Mouse (Mus musculus) mature B cell (primary cell): ENCODE results near the gene Gm21836.
"Not testable (repeated sequence)": the region's sequence is repeated elsewhere in the genome, so short reads cannot be mapped to it uniquely, and the experiment has no call there.

Source experiments
- in situ Hi-C: fragments of 300-500 bp; cut with MboI; formaldehyde crosslinking; loops from 2 replicates; pipeline ENCODE4 v1.14.3; 2019

Gene Gm21836

DNA sequence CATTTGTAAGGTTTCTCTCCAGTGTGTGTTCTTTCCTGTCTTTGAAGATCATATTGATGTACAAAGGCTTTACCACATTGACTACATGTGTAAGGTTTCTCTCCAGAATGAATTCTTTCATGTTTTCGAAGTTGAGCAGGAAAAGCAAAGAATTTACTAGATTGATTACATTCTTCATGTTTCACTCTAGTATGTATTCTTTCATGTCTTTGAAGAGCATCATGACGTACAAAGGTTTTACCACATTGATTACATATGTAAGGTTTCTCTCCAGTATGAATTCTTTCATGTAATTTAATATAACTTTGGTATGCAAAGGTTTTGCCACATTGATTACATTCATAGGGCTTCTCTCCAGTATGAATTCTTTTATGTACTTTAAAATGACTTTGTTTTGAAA is at the start of gene Gm21836:
Gene Gm21836 (minus strand): TSS at position 101 of the 400 bp plus-strand sequence.
- in situ Hi-C loops = not testable (repeated sequence)

DNA sequence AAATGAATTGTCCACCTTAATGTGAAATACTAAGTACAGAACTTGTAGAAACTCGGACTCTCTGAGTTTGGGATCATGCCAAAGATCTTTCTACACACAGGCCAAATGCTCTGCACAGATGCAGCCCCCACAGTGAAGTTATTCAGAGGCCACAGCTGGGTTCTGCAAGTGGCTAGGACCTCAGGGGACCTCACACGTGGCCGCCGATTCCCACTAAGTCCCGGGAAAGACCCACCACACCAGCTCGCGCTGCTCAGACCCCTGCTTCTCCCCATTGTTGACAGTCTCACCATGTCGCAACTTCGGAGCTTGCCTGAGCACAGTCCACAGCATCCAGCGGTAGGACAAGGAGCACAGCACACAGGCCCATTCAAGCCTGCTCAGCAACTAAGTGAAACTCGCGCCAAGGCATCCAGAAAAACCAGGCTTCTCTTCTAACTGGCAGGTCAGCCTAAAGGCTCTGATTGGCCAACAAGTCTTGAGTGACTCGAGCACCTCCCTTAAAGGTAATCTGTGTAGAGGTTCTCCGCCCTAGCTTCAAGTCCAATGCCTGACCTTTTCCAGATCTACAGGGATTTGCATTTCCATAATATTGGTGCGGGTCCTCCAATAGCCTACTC is 13.1 kb downstream of the Gm21836 start:
- in situ Hi-C loops = not testable (repeated sequence)

DNA sequence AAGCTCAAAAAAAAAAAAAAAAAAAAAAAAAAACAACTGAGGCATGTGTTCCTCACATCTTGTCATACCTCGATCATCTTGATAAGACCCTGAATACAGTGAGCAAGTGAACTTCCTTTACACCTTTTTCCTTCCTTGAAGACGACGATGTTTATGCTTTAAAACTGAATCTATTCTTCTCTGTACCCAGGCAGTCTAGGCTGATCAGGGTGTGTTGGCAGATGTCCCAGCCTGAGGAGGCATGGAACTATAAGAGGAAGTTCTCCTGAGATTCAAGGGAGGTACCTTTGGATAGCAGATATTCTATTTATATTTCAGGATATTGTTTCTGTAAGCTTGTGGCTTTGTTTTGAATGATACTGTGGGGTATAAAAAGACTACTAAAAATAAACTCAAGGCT is 15.5 kb downstream of the Gm21836 start:
- in situ Hi-C loops = no loop called here

DNA sequence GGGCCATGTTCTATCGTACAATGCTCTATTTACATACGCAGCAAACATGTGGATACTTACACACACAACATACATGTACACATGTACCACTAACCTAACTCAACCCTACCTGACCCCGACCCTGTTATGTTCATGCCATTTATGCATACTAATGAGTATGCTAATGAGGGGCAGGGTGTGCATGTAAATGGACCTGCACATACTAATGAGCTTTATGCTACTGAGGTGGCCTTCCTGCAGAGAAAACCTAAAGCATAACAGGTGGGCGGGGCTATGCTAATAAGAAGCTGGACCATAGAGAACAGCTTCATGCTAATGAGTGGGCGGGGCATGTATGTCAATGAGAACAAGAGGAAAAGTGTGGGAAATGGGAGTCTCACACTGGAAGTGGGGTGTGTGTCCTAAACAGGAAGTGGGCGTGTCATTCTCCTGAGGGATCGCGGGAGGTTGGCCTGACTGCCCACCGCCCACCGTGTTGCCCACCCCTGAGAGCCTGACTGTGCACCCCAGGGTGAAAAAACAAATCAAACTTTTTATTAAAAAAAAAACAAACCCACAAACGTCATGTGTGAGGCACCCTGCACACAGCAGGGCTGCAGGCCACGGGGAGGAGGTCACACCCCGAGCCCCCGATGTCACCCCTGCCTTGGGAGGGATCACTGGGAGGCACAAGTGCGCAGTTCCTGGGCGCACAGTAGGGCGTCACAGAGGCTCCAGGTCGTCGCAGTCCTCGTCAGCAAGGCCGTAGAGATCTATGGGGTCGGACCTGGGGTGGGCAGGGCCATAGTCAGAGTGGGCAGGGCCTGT is 17.3 kb downstream of the Gm21836 start, which contains the start of gene Ppp2r3d:
Gene Ppp2r3d (minus strand): TSS at position 803 of the 807 bp plus-strand sequence.
- in situ Hi-C loops = no loop called here

DNA sequence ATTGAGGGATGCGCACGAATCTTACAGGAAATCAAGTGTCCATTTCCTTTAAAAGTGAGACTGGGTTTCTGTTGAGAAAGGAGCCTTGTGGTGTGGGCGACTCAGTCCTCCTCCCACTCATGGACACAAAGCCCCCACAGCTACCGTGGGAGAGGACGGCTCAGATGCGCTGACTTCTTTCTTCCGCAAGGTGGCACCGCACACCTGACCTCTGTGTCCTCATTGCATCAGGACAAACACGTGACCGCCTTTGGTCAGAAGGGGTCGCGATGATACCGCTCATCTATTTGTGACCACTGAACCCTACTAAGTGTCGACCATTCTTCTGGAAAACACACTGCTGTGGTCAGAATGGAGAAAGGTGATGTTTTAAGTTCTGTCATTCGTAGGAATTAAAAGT is 17.9 kb downstream of the Gm21836 start:
- in situ Hi-C loops = no loop called here

DNA sequence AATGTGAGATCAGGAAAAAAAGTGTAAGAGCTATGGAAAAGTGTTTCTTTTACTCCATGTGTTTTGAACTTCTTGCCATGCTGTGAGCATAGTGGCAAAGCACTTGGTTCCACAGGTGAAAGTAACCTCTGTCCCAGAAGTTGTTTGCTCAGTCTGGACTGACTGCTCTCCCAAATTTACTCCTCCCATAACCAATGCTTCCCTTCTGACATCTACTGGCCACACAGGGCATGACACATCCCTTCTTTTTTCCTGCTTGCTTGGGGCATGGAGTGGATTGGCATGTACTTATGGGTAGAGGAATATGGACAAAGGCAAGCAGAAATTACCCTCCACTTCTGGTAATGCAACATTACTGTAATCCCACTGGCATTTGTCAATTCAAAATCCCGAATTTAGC is 37.0 kb downstream of the Gm21836 start:
- in situ Hi-C loops = no loop called here
